Mouse (Mus musculus): Measurements from ENCODE around the gene Atp13a1.

Atp13a1 gene

GRCm38 (mm10) chr8:69790773-69791367, at the start of gene Atp13a1, which contains the start of gene Zfp866:
Atp13a1 (plus strand) TSS chr8:69791163.
Zfp866 (minus strand) TSS chr8:69791178.
- peak; percentile 92 for DNase-seq

DNA sequence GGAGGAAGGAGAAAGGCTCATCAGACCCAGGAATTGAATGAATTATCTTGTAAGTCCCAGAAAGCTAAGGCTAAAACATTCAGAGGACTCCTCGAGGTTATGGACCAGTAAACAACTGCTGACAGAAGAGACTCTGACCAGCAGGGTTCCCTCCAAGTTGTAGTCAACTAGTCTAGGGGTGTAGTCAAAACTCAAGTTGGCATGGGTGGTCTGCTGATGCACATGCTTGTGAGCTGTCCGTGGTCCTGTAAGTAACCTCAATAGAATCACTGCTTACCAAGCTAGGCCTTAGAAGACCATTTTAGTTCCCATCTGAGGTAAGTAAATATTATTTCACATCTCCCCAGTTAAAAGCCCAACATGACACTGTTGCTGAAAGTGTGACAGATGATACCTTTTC, 49.7 kb upstream of the Atp13a1 start:
- DNase-seq: no peak

- peak; percentile 97 to 98 for DNase-seq
Measured at GRCm38 (mm10) chr8:69749544-69750454, 41.2 kb upstream of the Atp13a1 start, which contains the start of gene Zfp963. Zfp963 (minus strand) TSS chr8:69749970.

DNA sequence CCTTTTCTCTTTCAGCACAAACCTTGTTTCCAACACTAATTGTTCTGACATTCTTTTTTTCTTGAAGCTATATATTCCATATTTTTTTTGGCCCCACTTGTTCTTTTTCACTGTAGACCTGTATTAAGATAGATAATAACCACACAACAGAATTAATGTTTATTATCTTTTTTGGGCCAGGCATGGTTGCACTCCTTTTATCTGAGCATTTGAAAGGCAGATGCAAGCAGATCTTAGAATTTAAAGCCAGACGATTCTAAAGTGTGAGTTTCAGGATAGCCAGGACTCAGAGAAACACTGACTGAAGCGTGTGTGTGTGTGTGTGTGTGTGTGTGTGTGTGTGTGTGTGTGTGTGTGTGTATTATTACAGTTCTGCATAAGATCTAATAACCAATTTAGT, 38.5 kb upstream of the Atp13a1 start:
- no peak for DNase-seq

GRCm38 (mm10) chr8:69758316-69758715, 32.6 kb upstream of the Atp13a1 start:
- no peak for DNase-seq

DNA sequence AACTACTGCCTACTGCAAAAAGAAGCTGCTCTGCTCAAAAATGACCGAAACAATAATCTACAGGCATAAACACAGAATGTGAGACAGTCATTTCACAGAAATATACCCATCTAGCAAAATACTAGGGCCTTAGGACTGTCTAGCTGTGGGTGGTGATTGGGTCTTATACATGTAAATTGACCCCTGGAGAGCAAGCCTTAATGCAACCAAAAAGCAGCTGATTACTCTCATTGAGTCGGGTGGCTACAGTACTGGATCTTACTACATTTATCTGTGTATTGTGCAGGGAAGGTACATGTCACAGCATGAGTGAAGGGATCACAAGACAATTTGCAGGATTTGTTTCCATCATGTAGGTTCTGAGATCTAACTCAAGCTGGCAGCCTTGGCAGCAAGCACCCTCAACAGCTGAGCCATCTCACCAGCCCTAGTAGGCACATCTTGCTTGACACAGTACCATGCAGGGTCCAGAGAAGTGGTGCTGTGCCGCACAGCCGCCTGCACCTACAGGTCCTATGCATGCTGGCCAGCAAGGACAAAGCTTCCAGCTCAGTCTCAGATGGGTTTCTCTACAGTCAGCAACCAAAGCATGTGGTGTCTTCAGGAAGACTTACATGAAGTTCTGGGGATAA, 29.0 kb upstream of the Atp13a1 start:
- peak in 1 of 2 experiments; percentile 33 for DNase-seq

DNA sequence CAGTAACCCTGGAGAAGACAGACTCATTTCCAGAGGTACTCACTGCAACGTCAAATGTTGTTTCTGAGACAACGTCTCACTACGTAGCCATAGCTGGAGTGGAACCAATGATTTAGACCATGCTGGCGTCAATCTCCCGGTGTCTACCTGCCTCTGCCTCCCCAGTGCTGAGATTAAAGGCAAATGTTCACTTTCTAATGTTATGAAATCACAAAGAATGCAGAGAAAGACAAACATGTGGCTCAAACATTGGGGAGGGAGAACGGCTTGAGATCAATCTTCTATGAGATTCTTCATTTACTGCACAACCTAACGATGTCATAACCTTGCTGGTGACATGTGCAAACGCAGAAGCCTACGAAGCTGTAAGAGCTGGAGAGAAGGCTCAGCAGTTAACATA, 19.7 kb upstream of the Atp13a1 start:
- DNase-seq: no peak

DNA sequence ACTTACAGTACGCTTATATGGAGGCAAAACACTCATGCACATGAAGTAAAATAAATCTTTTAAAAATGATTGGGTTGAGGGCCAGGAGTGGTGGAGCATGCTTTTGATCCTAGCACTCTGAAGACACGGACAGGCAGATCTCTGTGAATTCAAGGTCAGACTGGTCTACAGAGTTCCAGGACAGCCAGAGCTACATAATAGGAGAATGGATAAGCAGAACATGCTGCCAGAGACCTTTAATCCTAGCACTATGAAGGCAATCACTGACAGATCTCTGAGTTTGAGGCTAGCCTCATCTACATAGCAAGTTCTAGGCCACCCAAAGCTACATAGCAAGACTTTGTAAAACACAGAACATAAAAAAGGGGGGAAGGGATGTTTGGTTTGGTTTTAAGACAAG, 18.9 kb upstream of the Atp13a1 start:
- no peak for DNase-seq

DNA sequence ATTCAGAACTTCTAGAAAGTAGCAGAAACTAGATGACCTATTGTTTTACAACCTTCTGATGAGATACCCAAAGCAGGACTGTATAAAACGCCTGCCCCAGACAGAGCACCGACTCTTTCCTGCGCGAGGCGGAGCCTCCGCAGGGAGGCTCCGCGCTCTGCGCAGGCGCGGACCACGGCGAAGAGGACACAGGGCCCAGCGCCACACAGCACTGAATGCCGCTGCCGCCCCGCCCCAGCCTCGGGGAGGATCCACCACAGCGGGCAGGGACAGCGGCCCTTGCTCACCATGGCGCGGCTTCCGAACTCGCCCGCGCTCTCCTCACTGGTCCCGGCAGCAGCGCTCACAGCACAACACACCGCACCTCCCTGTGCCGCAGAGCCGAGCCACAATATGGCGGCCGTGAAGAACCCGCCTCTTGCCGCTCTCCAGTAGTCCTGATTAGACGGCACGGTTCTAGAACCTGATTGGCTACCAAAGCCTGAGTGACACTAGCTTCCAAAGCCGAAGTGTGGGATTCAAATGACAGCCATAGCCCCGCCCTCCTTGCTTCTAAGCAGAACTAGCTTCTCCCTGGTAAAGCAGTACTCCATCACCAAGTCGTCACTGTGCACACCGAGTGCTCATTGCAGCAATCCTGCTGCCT, 16.3 kb upstream of the Atp13a1 start, which contains the start of gene Gm20422:
Gene Gm20422, minus strand, starts transcription at position 384 of the 646 bp plus-strand sequence.
- DNase-seq: peak; percentile 88 to 91

DNA sequence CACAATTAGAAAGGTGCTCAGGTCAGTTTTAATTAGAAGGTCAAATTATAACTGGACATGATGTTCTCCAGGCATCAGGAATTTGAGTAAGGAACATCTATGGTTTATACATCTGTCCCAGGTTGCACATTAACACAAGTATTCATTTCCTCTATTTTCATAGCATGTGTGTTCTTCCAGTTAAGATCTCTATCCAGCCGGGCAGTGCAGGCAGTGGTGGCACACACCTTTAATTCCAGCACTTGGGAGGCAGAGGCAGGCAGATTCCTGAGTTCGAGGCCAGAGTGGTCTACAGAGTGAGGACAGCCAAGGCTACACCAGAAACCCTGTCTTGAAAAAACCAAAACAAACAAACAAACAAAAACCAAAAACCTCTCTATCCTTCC, 15.8 kb upstream of the Atp13a1 start:
- DNase-seq: no peak

GRCm38 (mm10) chr8:69777111-69777510, 13.9 kb upstream of the Atp13a1 start:
- DNase-seq: no peak

DNA sequence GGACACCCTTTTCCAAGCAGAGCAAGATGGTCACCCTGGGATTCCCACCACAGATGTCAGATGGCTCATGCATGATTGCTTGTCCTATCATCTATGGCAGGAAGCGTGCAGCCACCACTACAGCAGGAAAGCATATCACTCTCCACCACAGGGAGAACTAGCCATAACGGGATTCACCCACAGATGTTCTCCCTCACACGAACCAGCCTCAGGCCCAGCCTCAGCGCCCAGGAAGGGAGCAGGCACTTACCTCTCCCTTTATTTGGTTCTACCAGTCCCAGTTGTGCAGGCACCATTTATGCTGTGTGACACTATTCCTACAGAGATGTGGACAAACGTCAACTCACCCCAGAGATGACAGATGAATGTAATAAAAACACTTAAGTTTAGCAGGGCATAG, 1.9 kb upstream of the Atp13a1 start:
- no peak for DNase-seq

DNA sequence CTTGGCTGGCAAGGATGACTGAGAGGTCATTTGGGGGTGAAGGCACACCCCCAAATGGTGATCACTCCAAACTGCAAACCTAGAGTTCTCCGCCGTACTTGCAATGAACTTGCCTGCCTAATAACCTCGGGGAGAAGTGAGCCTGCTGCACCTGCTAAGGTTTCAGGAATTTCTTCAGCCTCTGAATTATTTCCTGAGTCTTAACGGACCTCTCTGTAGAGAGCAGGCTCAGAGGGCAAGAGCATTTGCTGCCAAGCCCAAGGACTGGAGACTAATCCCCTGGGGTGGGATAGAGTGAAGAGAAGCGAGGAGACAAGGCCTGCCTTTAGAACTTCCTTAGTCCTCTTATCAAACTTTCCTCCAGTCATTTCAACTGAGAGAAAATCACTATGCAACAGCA, 1.2 kb upstream of the Atp13a1 start:
- DNase-seq: no peak

DNA sequence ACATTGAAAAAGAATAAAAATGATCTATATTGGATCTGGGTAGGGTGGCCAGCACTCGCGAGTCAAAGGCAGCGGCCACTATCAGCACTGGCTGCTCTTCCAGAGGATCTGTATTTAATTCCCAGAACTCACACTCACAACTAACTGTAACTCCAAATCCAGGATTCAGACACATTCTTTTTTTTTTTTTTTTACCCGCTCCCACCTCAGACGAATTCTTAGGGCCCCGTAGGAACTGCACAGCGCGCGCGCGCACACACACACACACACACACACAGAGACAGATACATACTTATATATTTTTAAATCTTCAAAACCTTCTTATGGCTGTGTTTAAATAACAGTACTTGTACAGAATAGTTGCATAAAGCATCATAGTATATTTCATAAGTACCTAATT, 599 bp upstream of the Atp13a1 start:
- DNase-seq: no peak

DNA sequence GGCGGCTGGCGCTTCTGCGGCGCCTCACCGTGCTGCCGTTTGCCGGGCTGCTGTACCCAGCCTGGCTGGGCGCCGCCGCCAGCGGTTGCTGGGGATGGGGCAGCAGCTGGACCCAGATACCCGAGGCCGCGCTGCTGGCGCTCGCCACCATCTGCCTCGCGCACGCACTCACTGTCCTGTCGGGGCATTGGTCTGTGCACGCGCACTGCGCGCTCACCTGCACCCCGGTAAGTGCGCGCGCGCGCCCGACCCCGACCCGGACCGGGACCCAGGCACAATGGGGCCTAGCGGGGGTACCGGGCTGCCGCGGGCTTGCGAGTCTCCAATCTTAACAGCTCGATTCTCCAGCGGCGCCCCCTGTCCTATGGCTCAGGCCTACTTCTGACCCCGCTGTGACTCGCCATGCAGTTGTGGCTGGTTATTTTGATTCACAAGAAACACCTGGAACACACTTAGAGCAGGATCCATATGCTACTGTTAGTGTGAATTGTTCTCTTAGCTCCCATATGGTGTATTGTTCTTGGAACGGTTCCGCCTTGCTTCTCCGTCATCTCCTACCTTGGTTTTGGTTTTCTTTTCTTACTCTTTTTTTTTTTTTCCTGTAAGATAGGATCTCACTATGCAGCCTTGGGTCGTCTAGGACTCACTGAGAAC, 579 bp downstream of the Atp13a1 start:
- DNase-seq: peak in 1 of 2 experiments; percentile 65

- DNase-seq: no peak
Measured at GRCm38 (mm10) chr8:69793666-69794065, 2.7 kb downstream of the Atp13a1 start.

GRCm38 (mm10) chr8:69794096-69794495, 3.1 kb downstream of the Atp13a1 start:
- no peak for DNase-seq

GRCm38 (mm10) chr8:69794901-69795300, 3.9 kb downstream of the Atp13a1 start:
- no peak for DNase-seq

- no peak for DNase-seq
Measured at GRCm38 (mm10) chr8:69796721-69797345, 5.9 kb downstream of the Atp13a1 start.

- no peak for DNase-seq
Measured at GRCm38 (mm10) chr8:69797661-69798060, 6.7 kb downstream of the Atp13a1 start.

- DNase-seq: no peak
Measured at GRCm38 (mm10) chr8:69799261-69799660, 8.3 kb downstream of the Atp13a1 start.

DNA sequence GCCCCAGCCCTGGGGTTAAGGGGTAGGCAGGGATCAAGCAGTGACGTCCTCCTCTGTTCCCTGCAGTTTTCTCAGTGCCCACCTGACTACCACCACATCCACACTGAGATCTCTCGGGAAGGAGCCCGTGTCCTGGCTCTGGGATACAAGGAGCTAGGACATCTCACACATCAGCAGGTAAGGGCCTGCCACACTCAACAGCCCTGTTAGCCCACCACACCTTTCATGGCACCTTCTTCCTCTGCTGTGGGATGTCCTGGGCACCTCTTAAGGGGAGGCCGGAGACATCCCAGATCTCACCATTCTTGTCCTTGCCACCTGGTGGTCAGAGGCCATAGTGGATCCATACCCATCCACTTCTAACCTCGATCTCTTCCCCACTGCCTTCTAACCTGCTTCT, 9.0 kb downstream of the Atp13a1 start:
- DNase-seq: no peak

Measured in cerebellum, postnatal 14 days (tissue).